Mouse (Mus musculus): ENCODE results near the gene Pi4k2a. TPM values are rescaled to one million over a fixed set of nuclear protein-coding genes. Genes with fewer than 3 reads are reported as not detected.

Gene Pi4k2a
- polyA plus RNA-seq, 1 experiment: 21.6 TPM

GRCm38 (mm10) chr19:42136126-42136525 is 45.9 kb downstream of the Pi4k2a start:
- Histone ChIP-seq H3K27ac (replicated peaks; ENCODE audit: low read depth, low read length) (no peak overlapping the region), H3K4me1 (ENCODE audit: control insufficient read depth, insufficient read depth, insufficient read length, low read length) (no peaks in the 10 kb centered on the region), H3K4me3 (ENCODE audit: insufficient read depth, low read depth, low read length) (no peak overlapping the region)

- no peak overlapping the region for H3K4me3 ChIP-seq (ENCODE audit: insufficient read depth, low read depth, low read length)
- no peak overlapping the region for H3K27ac ChIP-seq (replicated peaks; ENCODE audit: low read depth, low read length)
- H3K4me1 ChIP-seq (ENCODE audit: control insufficient read depth, insufficient read depth, insufficient read length, low read length): no peaks in the 10 kb centered on the region
Observed at GRCm38 (mm10) chr19:42137167-42137672, 47.0 kb downstream of the Pi4k2a start.

- Histone ChIP-seq H3K4me1 (ENCODE audit: control insufficient read depth, insufficient read depth, insufficient read length, low read length) (no peaks in the 10 kb centered on the region), H3K27ac (replicated peaks; ENCODE audit: low read depth, low read length) (no peak overlapping the region), H3K4me3 (ENCODE audit: insufficient read depth, low read depth, low read length) (no peak overlapping the region)
Observed at GRCm38 (mm10) chr19:42138517-42139285, 48.4 kb downstream of the Pi4k2a start.

GRCm38 (mm10) chr19:42139724-42140517 is 49.7 kb downstream of the Pi4k2a start:
- no peak overlapping the region for H3K27ac ChIP-seq (replicated peaks; ENCODE audit: low read depth, low read length)
- H3K4me3 ChIP-seq (ENCODE audit: insufficient read depth, low read depth, low read length): no peak overlapping the region
- 0 out of 2 replicates have a peak, but pooled peaks cover 3% of the 10 kb centered on the region for H3K4me1 ChIP-seq (ENCODE audit: control insufficient read depth, insufficient read depth, insufficient read length, low read length)

GRCm38 (mm10) chr19:42141998-42142397 is 51.7 kb downstream of the Pi4k2a start:
- no peak overlapping the region for H3K4me3 ChIP-seq (ENCODE audit: insufficient read depth, low read depth, low read length)
- H3K4me1 ChIP-seq (ENCODE audit: control insufficient read depth, insufficient read depth, insufficient read length, low read length): peaks cover 8% of the 10 kb centered on the region; the same call in 1 of the 2 replicates
- no peak overlapping the region for H3K27ac ChIP-seq (replicated peaks; ENCODE audit: low read depth, low read length)

GRCm38 (mm10) chr19:42142757-42143156 is 52.5 kb downstream of the Pi4k2a start:
- Histone ChIP-seq H3K27ac (replicated peaks; ENCODE audit: low read depth, low read length) (no peak overlapping the region), H3K4me1 (ENCODE audit: control insufficient read depth, insufficient read depth, insufficient read length, low read length) (peaks cover 8% of the 10 kb centered on the region; the same call in 1 of the 2 replicates), H3K4me3 (ENCODE audit: insufficient read depth, low read depth, low read length) (no peak overlapping the region)

- Histone ChIP-seq H3K27ac (replicated peaks; ENCODE audit: low read depth, low read length) (0 out of 2 replicates have a peak overlapping the region, but pooled peaks have one; percentile 29), H3K4me3 (ENCODE audit: insufficient read depth, low read depth, low read length) (no peak overlapping the region)
Observed at GRCm38 (mm10) chr19:42144067-42144466, 53.8 kb downstream of the Pi4k2a start.

GRCm38 (mm10) chr19:42144541-42145167 is 54.4 kb downstream of the Pi4k2a start:
- H3K4me1 ChIP-seq (ENCODE audit: control insufficient read depth, insufficient read depth, insufficient read length, low read length): peaks cover 12% of the 10 kb centered on the region
- peak overlapping the region; percentile 36 for H3K27ac ChIP-seq (replicated peaks; ENCODE audit: low read depth, low read length)
- H3K4me3 ChIP-seq (ENCODE audit: insufficient read depth, low read depth, low read length): no peak overlapping the region

More at GRCm38 (mm10) chr19:42144067-42144466, 53.8 kb downstream of the Pi4k2a start:
- H3K4me1 ChIP-seq (ENCODE audit: control insufficient read depth, insufficient read depth, insufficient read length, low read length): peaks cover 11% of the 10 kb centered on the region

GRCm38 (mm10) chr19:42145210-42145609 is 54.9 kb downstream of the Pi4k2a start:
- Histone ChIP-seq H3K27ac (replicated peaks; ENCODE audit: low read depth, low read length) (peak overlapping the region; percentile 62), H3K4me1 (ENCODE audit: control insufficient read depth, insufficient read depth, insufficient read length, low read length) (peaks cover 13% of the 10 kb centered on the region), H3K4me3 (ENCODE audit: insufficient read depth, low read depth, low read length) (no peak overlapping the region)

- H3K4me1 ChIP-seq (ENCODE audit: control insufficient read depth, insufficient read depth, insufficient read length, low read length): peaks cover 16% of the 10 kb centered on the region
- no peak overlapping the region for H3K4me3 ChIP-seq (ENCODE audit: insufficient read depth, low read depth, low read length)
- H3K27ac ChIP-seq (replicated peaks; ENCODE audit: low read depth, low read length): peak overlapping the region; percentile 62
Observed at GRCm38 (mm10) chr19:42145731-42146130, 55.5 kb downstream of the Pi4k2a start.

GRCm38 (mm10) chr19:42146276-42147010 is 56.2 kb downstream of the Pi4k2a start:
- peak overlapping the region; percentile 95 for H3K27ac ChIP-seq (replicated peaks; ENCODE audit: low read depth, low read length)
- H3K4me3 ChIP-seq (ENCODE audit: insufficient read depth, low read depth, low read length): no peak overlapping the region
- peaks cover 16% of the 10 kb centered on the region for H3K4me1 ChIP-seq (ENCODE audit: control insufficient read depth, insufficient read depth, insufficient read length, low read length)

- Histone ChIP-seq H3K27ac (replicated peaks; ENCODE audit: low read depth, low read length) (peak within 1 kb of the TSS; percentile 95), H3K4me1 (ENCODE audit: control insufficient read depth, insufficient read depth, insufficient read length, low read length) (peaks cover 16% of the 10 kb centered on the region), H3K4me3 (ENCODE audit: insufficient read depth, low read depth, low read length) (peak within 1 kb of the TSS; percentile 79)
Observed at GRCm38 (mm10) chr19:42147170-42147768, 57.0 kb downstream of the Pi4k2a start, which contains the start of gene Marveld1. Marveld1 (plus strand) TSS chr19:42147400.

- H3K4me3 ChIP-seq (ENCODE audit: insufficient read depth, low read depth, low read length): peak overlapping the region; percentile 79
- peaks cover 16% of the 10 kb centered on the region for H3K4me1 ChIP-seq (ENCODE audit: control insufficient read depth, insufficient read depth, insufficient read length, low read length)
- H3K27ac ChIP-seq (replicated peaks; ENCODE audit: low read depth, low read length): peak overlapping the region; percentile 84
Observed at GRCm38 (mm10) chr19:42147769-42148568, 57.7 kb downstream of the Pi4k2a start.

Measured in brown adipose tissue, adult 24 weeks (tissue).